Mouse (Mus musculus) heart, postnatal 0 days (tissue): ENCODE measurements at regions not wholly inside any gene's neighbourhood (a gene's known extent, or its start where the extent isn't known, plus 50 kb on each side); places are given as distances from the start of the nearest gene placed in this dataset.
A peak's percentile ranks its signal among the peaks of the same experiment; 100 is the strongest.

ENCODE experiments used
- ATAC-seq: fragments of 200-750 bp; cut with Nextera tagmentation; 2 replicates; pipeline ENCODE4 v1.8.0; 2017; ENCODE audit warnings: low read depth, moderate number of reproducible peaks, moderate library complexity; ENCODE audit not compliant: insufficient read depth
- DNase-seq: peaks from one replicate; pipeline ENCODE4 v3.0.0-alpha.2; 2016; ENCODE audit warnings: low spot score
- H3K27ac ChIP-seq: fragments of 300-500 bp; sonication (generic); 2 replicates; pipeline ENCODE4 v1.5.1; 2014; ENCODE audit warnings: low read depth, mild to moderate bottlenecking
- H3K27me3 ChIP-seq: fragments of 300-500 bp; sonication (generic); 2 replicates; pipeline ENCODE4 v1.6.1; 2014; ENCODE audit warnings: low read length, mixed read lengths; ENCODE audit not compliant: control insufficient read depth, insufficient read depth
- H3K36me3 ChIP-seq: fragments of 300-500 bp; sonication (generic); replicated peaks from 2 replicates; pipeline ENCODE4 v1.6.1; 2014; ENCODE audit warnings: low read length, mixed read lengths; ENCODE audit not compliant: control insufficient read depth, insufficient read depth
- H3K4me1 ChIP-seq: fragments of 300-500 bp; sonication (generic); 2 replicates; pipeline ENCODE4 v1.6.1; 2014; ENCODE audit warnings: antibody characterized with exemption; ENCODE audit not compliant: control insufficient read depth, insufficient read depth
- H3K4me2 ChIP-seq: fragments of 300-500 bp; sonication (generic); 2 replicates; pipeline ENCODE4 v1.6.1; 2014; ENCODE audit warnings: low read depth, mild to moderate bottlenecking, low read length, moderate library complexity
- H3K4me3 ChIP-seq: fragments of 300-500 bp; sonication (generic); 2 replicates; pipeline ENCODE4 v1.5.1; 2014; ENCODE audit warnings: low read depth, low read length
- H3K9ac ChIP-seq: fragments of 300-500 bp; sonication (generic); replicated peaks from 2 replicates; pipeline ENCODE4 v1.6.1; 2014; ENCODE audit warnings: low read depth, low read length, mixed read lengths
- H3K9me3 ChIP-seq: fragments of 300-500 bp; sonication (generic); replicated peaks from 2 replicates; pipeline ENCODE4 v1.6.1; 2016; ENCODE audit warnings: low read length; ENCODE audit not compliant: control insufficient read depth
- CTCF ChIP-seq: IDR thresholded peaks from 2 replicates; pipeline ENCODE4 v1.5.1; 2016; ENCODE audit warnings: antibody characterized with exemption, control low read depth, low read depth
- EP300 ChIP-seq: IDR thresholded peaks from 2 replicates; pipeline ENCODE4 v1.6.1; 2016; ENCODE audit warnings: antibody characterized with exemption, low read depth
- WGBS: fragments of 180-500 bp; shearing (Covaris S2); extraction: QIAGEN DNeasy Blood & Tissue Kit; methylation state at CpG from one replicate; pipeline ENCODE4 v1.1.7; 2014; 5-methylcytosine and 5-hydroxymethylcytosine counted together

DNA sequence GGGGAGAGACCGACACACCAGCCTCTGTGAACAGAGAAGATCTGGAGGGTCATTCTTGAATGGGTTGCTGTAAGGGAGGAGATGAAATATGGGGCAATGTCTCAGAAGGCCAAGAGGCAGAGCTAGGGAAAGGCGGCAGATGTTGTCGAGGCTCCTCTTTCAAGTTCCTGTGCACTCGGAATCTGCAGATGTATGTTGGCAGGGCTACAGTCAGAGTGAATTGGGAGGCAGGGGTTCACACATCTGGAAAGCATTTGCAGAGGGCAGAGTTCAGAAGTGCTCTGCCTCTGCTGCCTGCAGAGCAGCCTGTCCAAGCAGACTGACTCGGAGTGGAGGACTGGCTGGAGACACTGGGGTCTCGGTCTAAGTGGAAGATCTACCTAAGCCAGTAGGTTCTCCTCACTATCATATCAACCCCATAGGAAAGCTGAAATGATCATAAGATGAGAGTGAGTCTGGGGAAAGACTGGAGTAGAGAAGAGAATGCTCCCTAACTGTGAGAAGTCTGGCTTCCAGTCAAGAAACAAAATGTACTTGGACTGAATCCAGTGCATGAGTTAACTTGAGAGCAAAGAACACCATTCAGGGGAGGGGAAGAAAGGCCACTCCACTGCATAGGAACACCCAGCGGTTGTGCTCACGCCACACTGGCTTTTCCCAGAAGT is 68.1 kb upstream of the Cd180 start:
- peaks cover 19% of the 10 kb centered on the region for H3K4me1 ChIP-seq
- DNase-seq = peak; percentile 96

DNA sequence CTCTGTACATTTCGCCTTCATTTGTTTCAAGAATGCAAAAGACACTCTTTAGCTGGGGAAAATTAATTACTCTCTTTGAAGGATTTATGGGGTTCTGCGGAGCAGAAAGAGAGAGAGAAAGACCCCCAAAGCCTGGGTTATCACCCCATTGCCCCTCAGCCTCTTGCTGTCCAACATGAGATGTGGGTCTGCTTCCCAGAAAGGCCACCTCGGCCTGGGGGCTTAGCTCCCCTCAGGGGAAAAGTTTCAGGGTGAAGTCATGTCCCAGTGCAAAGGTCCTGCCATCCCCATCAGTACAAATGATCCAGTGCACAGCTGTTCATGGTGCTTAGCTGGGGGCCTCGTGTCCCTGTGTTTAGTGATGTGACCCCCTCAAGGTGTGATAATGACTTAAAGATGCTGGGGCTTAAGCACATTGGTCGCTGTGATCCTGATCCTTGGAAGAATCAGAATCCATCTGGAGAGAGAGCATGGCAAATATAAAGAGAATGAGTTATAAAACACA is 67.5 kb upstream of the Cd180 start:
- peaks cover 19% of the 10 kb centered on the region for H3K4me1 ChIP-seq
- no peak overlapping the region for H3K4me3 ChIP-seq
- WGBS = 52% methylated on average over 5 of the region's 5 CpGs
- H3K27me3 ChIP-seq = no peaks in the 10 kb centered on the region
- DNase-seq (no peak), ATAC-seq (no peak)
- H3K36me3 ChIP-seq = no peaks in the 10 kb centered on the region
- H3K4me2 ChIP-seq = no peak overlapping the region
- no peak overlapping the region; the same call in 1 of the 2 replicates for H3K9ac ChIP-seq
- TF ChIP-seq EP300 (no peak), CTCF (no peak)
- H3K27ac ChIP-seq = peak overlapping the region; percentile 96
- H3K9me3 ChIP-seq = no peaks in the 10 kb centered on the region

More for the DNA sequence above, 68.1 kb upstream of the Cd180 start:
- TF ChIP-seq CTCF (no peak), EP300 (peak; percentile 99)
- Histone ChIP-seq H3K4me2 (no peak overlapping the region), H3K9me3 (no peaks in the 10 kb centered on the region), H3K36me3 (no peaks in the 10 kb centered on the region), H3K9ac (no peak overlapping the region), H3K4me3 (no peak overlapping the region), H3K27ac (peak overlapping the region; percentile 96), H3K27me3 (no peaks in the 10 kb centered on the region)
- 22% methylated on average over 8 of the region's 8 CpGs for WGBS
- peak; percentile 90 for ATAC-seq

DNA sequence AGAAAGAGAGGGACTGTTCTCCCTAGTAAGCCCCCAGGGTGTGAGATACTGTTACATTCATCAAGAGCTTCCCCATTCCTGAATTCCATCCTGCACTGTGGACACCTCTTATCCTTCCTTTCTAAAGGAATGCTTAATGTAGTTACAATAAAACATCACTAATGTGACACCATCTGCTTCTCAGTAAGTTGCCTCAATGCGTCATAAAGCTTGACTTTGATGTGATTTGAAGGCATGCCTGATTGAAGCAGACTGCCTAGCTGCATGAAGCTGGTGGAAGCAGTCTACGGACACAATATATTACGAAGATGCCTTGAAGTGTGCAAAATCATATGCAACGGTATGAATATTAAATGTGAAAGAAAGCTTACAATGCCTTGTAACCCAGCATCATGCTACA is 65.6 kb upstream of the Cd180 start:
- WGBS = 96% methylated on average over 4 of the region's 4 CpGs
- Histone ChIP-seq H3K27ac (no peak overlapping the region), H3K4me1 (peaks cover 19% of the 10 kb centered on the region), H3K27me3 (no peaks in the 10 kb centered on the region), H3K9ac (no peak overlapping the region), H3K36me3 (no peaks in the 10 kb centered on the region), H3K9me3 (no peaks in the 10 kb centered on the region), H3K4me2 (no peak overlapping the region), H3K4me3 (no peak overlapping the region)
- DNase-seq (no peak), ATAC-seq (no peak)
- TF ChIP-seq CTCF = no peak
- TF ChIP-seq EP300 = no peak

DNA sequence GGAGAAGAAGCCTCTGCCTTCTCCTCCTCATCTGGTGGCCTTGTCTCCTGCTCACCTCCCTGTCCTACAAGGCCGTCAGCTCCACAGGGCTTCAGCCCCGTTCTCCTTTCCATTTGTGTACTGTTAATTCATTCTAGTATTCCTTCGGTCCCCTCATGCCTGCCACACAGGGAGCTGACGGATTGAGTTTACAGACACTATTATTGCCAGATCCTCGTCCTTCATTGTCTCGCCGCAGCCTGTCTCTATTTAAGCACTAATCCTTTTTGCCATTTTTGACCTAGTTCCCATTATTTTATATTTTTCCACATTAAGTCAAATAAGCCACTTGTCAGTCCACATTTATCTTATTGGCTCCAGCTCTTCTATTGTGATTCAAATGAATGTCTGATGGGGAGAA is 64.2 kb upstream of the Cd180 start:
- TF ChIP-seq CTCF (no peak), EP300 (no peak)
- H3K27ac ChIP-seq = no peak overlapping the region
- DNase-seq (no peak), ATAC-seq (no peak)
- no peaks in the 10 kb centered on the region for H3K36me3 ChIP-seq
- H3K4me1 ChIP-seq = peaks cover 19% of the 10 kb centered on the region
- no peak overlapping the region for H3K4me2 ChIP-seq
- whole genome bisulfite sequencing = 87% methylated on average over 7 of the region's 7 CpGs
- H3K4me3 ChIP-seq = no peak overlapping the region
- H3K27me3 ChIP-seq = no peaks in the 10 kb centered on the region
- H3K9ac ChIP-seq = no peak overlapping the region
- no peaks in the 10 kb centered on the region for H3K9me3 ChIP-seq

DNA sequence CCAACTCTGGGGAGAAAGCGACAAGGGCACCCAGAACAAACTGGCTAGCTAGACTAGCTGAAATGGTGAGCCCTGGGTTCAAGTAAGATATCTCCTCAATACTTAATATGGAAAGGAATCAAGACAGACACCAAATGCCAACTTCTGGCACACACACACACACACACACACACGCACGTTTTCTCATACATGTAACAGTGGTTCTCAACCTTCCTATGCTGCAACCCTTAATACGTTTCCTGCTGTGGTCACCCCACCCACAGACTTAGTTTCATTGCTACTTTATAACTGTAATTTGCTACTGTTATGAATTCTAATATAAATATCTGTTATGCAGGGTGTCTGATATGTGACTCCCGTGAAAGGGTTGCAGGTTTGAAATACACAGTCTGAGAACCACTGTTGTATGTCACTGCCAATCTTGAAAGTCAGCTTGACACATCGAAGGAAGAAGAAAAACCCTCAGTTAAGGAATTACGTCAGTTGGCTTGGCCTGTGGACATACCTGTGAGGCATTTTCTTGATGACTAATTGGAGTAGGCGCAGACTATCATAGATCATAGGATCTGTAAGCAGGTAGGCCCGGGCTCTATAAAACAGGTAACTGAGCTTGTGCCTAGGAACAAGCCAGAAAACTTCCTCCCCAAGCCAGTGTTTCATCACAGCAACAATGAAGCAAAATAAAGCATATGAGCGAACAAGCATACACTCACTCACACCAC is 59.0 kb upstream of the Cd180 start:
- H3K27me3 ChIP-seq = no peaks in the 10 kb centered on the region
- no peak for ATAC-seq

More for the DNA sequence above, 59.0 kb upstream of the Cd180 start:
- H3K27ac ChIP-seq = no peak overlapping the region
- DNase-seq = no peak
- 90% methylated on average over 10 of the region's 10 CpGs for WGBS
- 0 out of 2 replicates have a peak, but pooled peaks cover 7% of the 10 kb centered on the region for H3K4me1 ChIP-seq
- TF ChIP-seq CTCF = no peak
- TF ChIP-seq EP300 = no peak
- H3K4me2 ChIP-seq = no peak overlapping the region
- no peaks in the 10 kb centered on the region for H3K36me3 ChIP-seq
- no peak overlapping the region for H3K9ac ChIP-seq
- H3K9me3 ChIP-seq = no peaks in the 10 kb centered on the region
- H3K4me3 ChIP-seq = no peak overlapping the region
